Mouse (Mus musculus): ENCODE data around the gene Cacna2d1.

DNA sequence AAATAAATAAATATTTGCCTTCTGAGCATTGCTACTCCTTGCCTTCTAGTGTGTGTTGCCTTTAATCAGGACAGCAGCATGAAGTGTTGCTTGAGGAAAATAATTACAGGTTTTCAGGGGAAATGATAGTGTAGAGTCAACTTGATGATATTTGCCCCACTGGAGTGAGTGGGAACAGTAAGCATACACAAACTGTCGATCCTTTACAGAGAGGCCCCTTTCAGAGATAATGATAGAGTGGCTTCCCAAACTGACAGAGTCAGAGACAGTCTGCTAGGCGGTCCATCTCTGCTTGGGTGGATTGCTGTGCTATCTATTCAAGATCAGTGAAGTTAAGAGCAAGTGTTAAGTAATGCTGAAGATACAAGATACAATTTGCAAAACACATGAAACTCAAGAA is 147.8 kb downstream of the Cacna2d1 start:
- TF ChIP-seq POLR2A (IDR thresholded peaks at IDR 0.05; ENCODE audit: insufficient read depth, low read depth, low read length) (no peak), CTCF (IDR thresholded peaks at IDR 0.05; ENCODE audit: insufficient read depth, low read depth, low read length) (no peak)
